Mouse (Mus musculus) stomach, postnatal 0 days (tissue): ENCODE data around the gene 2310022A10Rik. TPM values are rescaled to one million over a fixed set of nuclear protein-coding genes. Genes with fewer than 3 reads are reported as not detected.

Experiments used
- ATAC-seq: fragments of 200-750 bp; cut with Nextera tagmentation; 2 replicates; pipeline ENCODE4 v1.8.0; 2017; ENCODE audit not compliant: low FRiP score, low TSS enrichment
- DNase-seq: peaks from one replicate; pipeline ENCODE4 v3.0.0-alpha.2; 2016; ENCODE audit warnings: low spot score
- H3K27ac ChIP-seq: fragments of 300-500 bp; sonication (generic); replicated peaks from 2 replicates; pipeline ENCODE4 v1.5.1; 2014; ENCODE audit warnings: mild to moderate bottlenecking, control low read depth
- H3K27me3 ChIP-seq: fragments of 300-500 bp; sonication (generic); 2 replicates; pipeline ENCODE4 v1.6.1; 2014; ENCODE audit warnings: low read length; ENCODE audit not compliant: control insufficient read depth, insufficient read depth
- H3K36me3 ChIP-seq: fragments of 300-500 bp; sonication (generic); 2 replicates; pipeline ENCODE4 v1.6.1; 2014; ENCODE audit warnings: low read length, mixed read lengths; ENCODE audit not compliant: control insufficient read depth, insufficient read depth
- H3K4me1 ChIP-seq: fragments of 300-500 bp; sonication (generic); replicated peaks from 2 replicates; pipeline ENCODE4 v1.6.1; 2014; ENCODE audit warnings: antibody characterized with exemption; ENCODE audit not compliant: control insufficient read depth, insufficient read depth
- H3K4me2 ChIP-seq: fragments of 300-500 bp; sonication (generic); replicated peaks from 2 replicates; pipeline ENCODE4 v1.6.1; 2014; ENCODE audit warnings: low read depth, mild to moderate bottlenecking, control low read depth, moderate library complexity
- H3K4me3 ChIP-seq: fragments of 300-500 bp; sonication (generic); 2 replicates; pipeline ENCODE4 v1.5.1; 2014; ENCODE audit warnings: low read depth, low read length, control low read depth
- H3K9ac ChIP-seq: fragments of 300-500 bp; sonication (generic); 2 replicates; pipeline ENCODE4 v1.6.1; 2014; ENCODE audit warnings: mild to moderate bottlenecking, low read length, control low read depth, mixed read lengths
- H3K9me3 ChIP-seq: fragments of 300-500 bp; sonication (generic); 2 replicates; pipeline ENCODE4 v1.6.1; 2016; ENCODE audit warnings: low read length; ENCODE audit not compliant: control insufficient read depth
- CTCF ChIP-seq: IDR thresholded peaks from 2 replicates; pipeline ENCODE4 v1.5.1; 2016; ENCODE audit warnings: antibody characterized with exemption, low read depth, mild to moderate bottlenecking, moderate library complexity
- EP300 ChIP-seq: optimal IDR thresholded peaks from 2 replicates; pipeline ENCODE3; 2016; ENCODE audit warnings: antibody characterized with exemption
- WGBS: fragments of 180-500 bp; shearing (Covaris S2); extraction: QIAGEN DNeasy Blood & Tissue Kit; methylation state at CpG from one replicate; pipeline ENCODE4 v1.1.7; 2014; 5-methylcytosine and 5-hydroxymethylcytosine counted together
- polyA plus RNA-seq: library from polyadenylated mRNA; unstranded; fragments of >200 nt; fragmentation: Nextera tagmentation; extraction: Ambion mirVana; gene quantifications from 2 replicates; pipeline ENCODE4 v1.2.1, GENCODE M21; 2015

The 2310022A10Rik gene
- polyA plus RNA-seq, 1 experiment from 2014 or later: 11.4 TPM

DNA sequence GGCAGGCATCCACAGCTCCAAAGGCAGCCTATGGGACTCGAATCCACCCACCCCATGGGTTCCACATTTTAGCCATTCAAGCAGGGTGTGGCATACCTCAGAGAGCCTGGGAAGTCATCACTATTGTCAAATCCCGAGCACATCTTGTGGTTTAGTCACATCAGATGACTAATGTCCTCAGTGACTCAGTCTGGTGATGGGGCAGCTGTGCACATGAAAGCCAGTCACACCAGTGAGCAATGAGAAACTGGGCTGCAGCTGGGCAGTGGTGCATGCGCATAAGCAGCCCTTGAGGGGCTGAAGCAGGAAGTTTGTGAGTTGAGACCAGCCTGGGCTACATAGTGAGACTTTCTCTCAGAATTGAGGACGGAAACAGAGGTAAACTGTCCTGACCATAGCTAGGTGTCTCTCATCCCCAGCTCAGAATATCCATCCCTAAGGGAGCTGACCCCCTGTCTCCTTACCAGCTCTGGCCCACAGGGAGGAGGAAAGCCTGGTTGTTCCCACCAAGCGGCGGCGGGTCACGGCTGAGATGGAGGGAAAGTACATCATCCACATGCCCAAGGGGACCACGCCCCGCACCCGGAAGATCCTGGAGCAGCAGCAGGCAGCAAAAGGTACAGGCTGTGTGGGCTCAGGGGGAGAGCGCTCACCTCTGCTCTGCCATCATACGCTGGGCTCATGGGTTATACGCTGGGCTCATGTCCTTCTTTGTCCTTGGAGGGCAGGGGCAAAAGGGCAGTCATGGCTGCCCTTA is 21.3 kb downstream of the 2310022A10Rik start:
- H3K9me3 ChIP-seq: no peaks in the 10 kb centered on the region
- H3K27me3 ChIP-seq: no peaks in the 10 kb centered on the region
- no peak for DNase-seq
- H3K9ac ChIP-seq: no peak overlapping the region
- no peak for ATAC-seq
- WGBS: 85% methylated on average over 14 of the region's 14 CpGs
- H3K4me1 ChIP-seq: no peaks in the 10 kb centered on the region
- no peak overlapping the region for H3K27ac ChIP-seq
- H3K36me3 ChIP-seq: peaks cover 20% of the 10 kb centered on the region
- H3K4me2 ChIP-seq: no peak overlapping the region
- H3K4me3 ChIP-seq: no peak overlapping the region
- no peak for TF ChIP-seq EP300
- TF ChIP-seq CTCF: no peak

DNA sequence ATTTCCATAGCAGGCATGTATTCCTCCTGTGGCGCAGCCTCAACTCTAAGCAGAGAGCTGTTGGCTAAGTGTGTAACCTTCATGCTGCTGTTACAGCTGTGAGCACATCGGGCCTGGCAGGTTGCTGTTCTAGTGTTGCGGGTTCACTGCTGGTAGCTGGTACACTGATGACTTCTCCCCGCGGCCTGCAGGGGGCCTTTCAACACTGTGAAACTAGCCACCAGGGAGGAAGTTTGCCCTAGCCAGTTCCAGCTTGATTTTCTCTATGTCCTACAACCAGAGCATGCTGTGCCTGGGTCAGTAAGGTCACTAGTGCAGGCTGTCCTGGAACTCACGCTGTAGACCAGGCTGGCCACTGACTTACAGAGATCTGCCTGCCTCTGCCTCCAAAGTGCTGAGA is 23.9 kb downstream of the 2310022A10Rik start:
- TF ChIP-seq CTCF (peak; percentile 68), EP300 (no peak)
- H3K4me3 ChIP-seq: no peak overlapping the region
- ATAC-seq: peak; percentile 47; the same call in 1 of the 2 replicates
- no peak overlapping the region for H3K27ac ChIP-seq
- H3K36me3 ChIP-seq: peaks cover 31% of the 10 kb centered on the region
- no peak overlapping the region for H3K4me2 ChIP-seq
- 73% methylated on average over 6 of the region's 6 CpGs for WGBS
- H3K9ac ChIP-seq: no peak overlapping the region
- no peaks in the 10 kb centered on the region for H3K27me3 ChIP-seq
- no peaks in the 10 kb centered on the region for H3K9me3 ChIP-seq
- H3K4me1 ChIP-seq: no peaks in the 10 kb centered on the region
- DNase-seq: peak; percentile 59

DNA sequence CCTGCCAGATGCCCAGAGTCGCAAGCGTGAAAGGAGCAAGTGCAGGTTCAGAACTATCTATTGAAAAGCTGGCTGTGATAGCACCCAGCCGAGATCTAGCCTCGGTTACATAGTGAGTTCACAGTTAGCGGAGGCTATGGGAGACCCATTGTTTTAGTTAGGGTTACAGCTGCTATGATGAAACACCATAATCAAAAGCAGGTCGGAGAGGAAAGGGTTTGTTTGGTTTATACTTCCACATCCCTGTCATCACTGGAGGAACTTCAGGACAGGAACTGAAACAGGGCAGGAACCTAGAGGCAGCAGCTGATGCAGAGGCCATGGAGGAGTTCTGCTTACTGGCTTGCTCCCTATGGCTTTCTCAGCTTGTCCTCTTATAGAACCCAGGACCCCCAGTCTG is 24.6 kb downstream of the 2310022A10Rik start:
- Histone ChIP-seq H3K4me2 (no peak overlapping the region), H3K9ac (no peak overlapping the region), H3K36me3 (peaks cover 27% of the 10 kb centered on the region), H3K9me3 (no peaks in the 10 kb centered on the region), H3K27ac (no peak overlapping the region), H3K27me3 (no peaks in the 10 kb centered on the region), H3K4me3 (no peak overlapping the region), H3K4me1 (no peaks in the 10 kb centered on the region)
- TF ChIP-seq CTCF: no peak
- TF ChIP-seq EP300: no peak
- no peak for ATAC-seq
- no peak for DNase-seq
- WGBS: 83% methylated on average over 6 of the region's 6 CpGs

DNA sequence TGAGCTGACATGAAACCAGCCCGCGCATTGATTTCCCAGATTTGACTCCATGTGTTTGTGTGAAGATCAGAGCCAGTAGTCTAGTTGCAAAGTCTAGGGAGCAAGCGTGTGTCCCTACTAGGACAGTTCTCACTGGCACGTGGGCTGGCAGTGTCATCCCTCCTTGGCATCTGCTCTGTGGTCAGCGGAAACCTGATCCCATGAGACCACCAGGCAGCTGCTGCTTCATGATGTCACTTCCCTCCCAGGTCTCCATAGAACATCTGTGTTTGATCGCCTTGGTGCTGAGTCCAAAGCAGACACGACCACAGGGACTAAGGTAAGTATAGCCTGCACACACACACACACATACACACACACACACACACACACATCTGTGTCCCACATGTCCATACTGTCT is 25.4 kb downstream of the 2310022A10Rik start:
- no peak overlapping the region for H3K27ac ChIP-seq
- no peaks in the 10 kb centered on the region for H3K27me3 ChIP-seq
- H3K9me3 ChIP-seq: no peaks in the 10 kb centered on the region
- no peak overlapping the region for H3K9ac ChIP-seq
- no peak for DNase-seq
- no peak for ATAC-seq
- WGBS: 79% methylated on average over 7 of the region's 7 CpGs
- TF ChIP-seq CTCF: no peak
- TF ChIP-seq EP300: no peak
- H3K4me3 ChIP-seq: no peak overlapping the region
- H3K4me1 ChIP-seq: no peaks in the 10 kb centered on the region
- H3K36me3 ChIP-seq: peaks cover 28% of the 10 kb centered on the region
- no peak overlapping the region for H3K4me2 ChIP-seq

DNA sequence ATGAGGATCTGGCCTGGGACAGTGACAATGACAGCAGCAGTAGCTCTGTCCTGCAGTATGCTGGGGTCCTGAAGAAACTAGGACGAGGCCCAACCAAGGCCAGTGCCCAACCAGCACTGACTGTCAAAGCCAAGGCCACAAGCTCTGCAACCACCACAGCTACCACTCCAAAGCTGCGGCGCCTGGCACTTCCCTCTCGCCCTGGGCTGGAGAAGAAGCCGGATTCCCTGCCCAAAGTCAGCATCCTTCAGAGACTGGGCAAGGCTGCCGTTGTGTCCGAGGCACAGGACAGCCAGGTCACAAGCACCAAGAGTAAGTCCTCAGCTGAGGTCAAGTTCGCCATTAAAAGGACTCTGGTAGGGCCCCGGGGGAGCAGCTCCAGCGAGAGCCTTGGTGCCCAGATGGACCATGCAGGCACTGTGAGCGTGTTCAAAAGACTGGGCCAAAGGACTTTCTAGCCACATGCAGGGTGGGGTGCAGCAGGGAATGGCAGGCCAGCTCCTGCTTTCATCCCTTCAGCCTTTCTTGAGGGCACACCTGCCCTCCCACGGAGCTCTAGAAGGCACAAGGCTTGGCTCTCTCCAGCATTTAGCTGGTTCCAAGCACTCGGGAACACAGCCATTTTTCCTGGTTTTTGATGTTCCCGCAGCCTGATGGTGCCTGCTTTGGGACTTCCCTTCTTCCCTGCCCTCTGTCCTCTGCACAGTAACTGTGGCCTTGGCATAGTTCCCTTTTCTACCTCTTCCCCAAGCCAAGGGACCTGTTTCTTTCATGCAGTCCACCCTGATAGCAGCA is 27.5 kb downstream of the 2310022A10Rik start:
- 89% methylated on average over 14 of the region's 14 CpGs for whole genome bisulfite sequencing
- Histone ChIP-seq H3K9me3 (no peaks in the 10 kb centered on the region), H3K9ac (no peak overlapping the region), H3K27me3 (no peaks in the 10 kb centered on the region), H3K36me3 (peaks cover 23% of the 10 kb centered on the region; the same call in 1 of the 2 replicates), H3K4me2 (no peak overlapping the region), H3K4me3 (no peak overlapping the region), H3K27ac (no peak overlapping the region), H3K4me1 (no peaks in the 10 kb centered on the region)
- no peak for DNase-seq
- TF ChIP-seq CTCF (no peak), EP300 (no peak)
- no peak for ATAC-seq

DNA sequence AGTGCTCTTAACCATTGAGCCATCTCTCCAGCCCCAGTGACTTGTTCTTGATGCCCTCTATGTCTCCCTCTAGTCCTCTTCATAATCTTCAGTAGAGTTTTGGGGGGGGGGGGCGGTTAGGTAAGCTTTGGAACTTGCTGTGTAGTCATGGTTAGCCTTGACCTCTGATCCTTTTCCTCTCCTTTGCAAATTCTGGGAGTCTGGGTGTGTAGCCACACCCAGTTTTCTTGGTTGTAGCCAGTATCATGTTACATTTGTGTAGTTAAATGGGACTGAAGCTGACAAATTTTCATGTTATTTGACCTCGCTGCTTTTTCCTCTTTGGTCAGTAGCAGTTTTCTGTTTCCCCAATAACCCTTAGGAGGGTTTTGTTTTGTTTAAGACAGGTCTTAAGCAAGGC is 33.8 kb downstream of the 2310022A10Rik start:
- Histone ChIP-seq H3K9ac (no peak overlapping the region), H3K27ac (no peak overlapping the region; the same call in 1 of the 2 replicates), H3K4me1 (no peaks in the 10 kb centered on the region), H3K27me3 (no peaks in the 10 kb centered on the region), H3K4me2 (no peak overlapping the region), H3K9me3 (no peaks in the 10 kb centered on the region), H3K36me3 (peaks cover 2% of the 10 kb centered on the region; the same call in 1 of the 2 replicates), H3K4me3 (no peak overlapping the region)
- 64% methylated on average over 2 of the region's 2 CpGs for WGBS
- no peak for DNase-seq
- TF ChIP-seq CTCF (no peak), EP300 (no peak)
- no peak for ATAC-seq
